Mouse (Mus musculus): ENCODE results near the gene Smchd1.

- TF ChIP-seq CTCF (IDR thresholded peaks at IDR 0.05; ENCODE audit: low read depth, low read length) (no peak), EP300 (IDR thresholded peaks at IDR 0.05; ENCODE audit: insufficient read depth, low read depth, low read length) (no peak)
These were observed 171.7 kb downstream of the Smchd1 start for GRCm38 (mm10) chr17:71303444-71303843.
